Mouse (Mus musculus) testis, adult 2 months (tissue): Measurements from ENCODE around the gene Apoo.
"Not testable (repeated sequence)": the region's sequence is repeated elsewhere in the genome, so short reads cannot be mapped to it uniquely, and the experiment has no call there.

ENCODE experiments used
- CTCF ChIP-seq: fragments of 200-500 bp; IDR thresholded peaks from 2 replicates; pipeline ENCODE4 v1.5.1; 2012; ENCODE audit warnings: low read depth, mild to moderate bottlenecking, inconsistent platforms, low read length, moderate library complexity; ENCODE audit not compliant: control insufficient read depth, insufficient read depth, insufficient replicate concordance
- POLR2A ChIP-seq: fragments of 200-500 bp; IDR thresholded peaks from 2 replicates; pipeline ENCODE4 v1.6.1; 2012; ENCODE audit warnings: low read depth, mild to moderate bottlenecking, inconsistent platforms, low read length, moderate library complexity; ENCODE audit not compliant: control insufficient read depth

DNA sequence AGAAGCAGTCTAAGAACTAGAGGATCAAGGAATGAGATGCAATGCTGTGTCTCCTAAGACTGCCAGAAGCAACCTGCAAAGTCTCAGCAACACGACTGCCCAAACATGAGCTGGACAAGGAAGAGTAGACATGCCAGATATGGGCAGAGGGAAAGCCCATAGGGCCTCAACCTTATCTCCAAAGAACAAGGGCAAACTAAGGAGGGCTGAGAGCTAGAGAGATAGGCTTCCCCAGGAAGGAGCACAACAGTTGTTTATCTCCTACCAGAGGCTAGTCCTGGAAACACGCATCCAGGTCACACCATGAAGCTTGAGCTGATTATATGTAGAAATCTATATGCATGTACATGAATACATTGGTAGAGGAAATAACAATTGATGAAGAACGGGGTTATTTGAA is 78.5 kb downstream of the Apoo start:
- not testable (repeated sequence) for TF ChIP-seq CTCF, POLR2A
